Mouse (Mus musculus) c-Kit-positive CD71-positive TER-119-negative erythroid progenitor cells, embryonic 14.5 days (primary cell): Measurements from ENCODE around the gene Rxra.
A peak's percentile ranks its signal among the peaks of the same experiment; 100 is the strongest.

Source experiments
- DNase-seq: peaks from one replicate; pipeline ENCODE4 v3.0.0-alpha.2; 2013; ENCODE audit warnings: low read depth

The Rxra gene

DNA sequence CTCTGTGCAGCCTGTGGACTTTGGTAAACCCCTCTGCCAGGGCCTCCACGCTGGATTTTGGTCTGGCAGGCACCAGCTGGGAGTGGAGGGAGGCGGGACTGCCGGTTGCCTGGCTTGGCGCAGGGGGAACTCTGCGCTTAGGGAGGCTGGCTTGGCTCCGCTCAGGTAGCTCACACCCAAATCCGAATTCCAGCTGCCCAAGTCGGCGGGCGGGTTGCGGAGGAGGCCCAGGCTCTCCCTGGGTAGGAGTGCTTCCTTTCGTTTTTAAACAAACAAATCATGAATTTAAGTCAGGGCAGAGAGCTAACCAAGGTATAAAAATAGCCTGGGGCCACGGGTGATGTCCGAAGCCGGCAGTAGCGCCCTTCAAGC lies at the start of gene Rxra:
Gene Rxra (plus strand): TSS at position 335 of the 372 bp plus-strand sequence.
- DNase-seq, result no peak

DNA sequence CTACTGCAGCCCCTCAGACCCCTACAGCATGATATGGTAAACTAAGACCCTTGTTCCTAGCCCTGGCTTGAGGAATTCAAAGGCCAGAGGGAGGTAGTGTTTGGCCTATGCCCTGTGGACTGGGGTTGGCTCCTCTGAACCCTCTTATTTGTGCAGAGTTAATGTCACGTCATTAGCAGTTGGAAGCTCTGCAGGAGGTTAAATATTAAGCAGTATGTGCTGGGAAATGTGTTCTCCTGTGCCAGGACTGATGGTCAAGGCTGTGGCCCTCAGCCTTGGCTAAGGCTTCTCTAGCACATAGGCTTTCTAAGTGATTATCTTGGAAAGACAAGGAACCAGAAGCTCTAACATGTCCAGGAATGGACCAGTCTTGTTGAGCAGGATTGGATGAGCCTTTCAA lies 49.6 kb upstream of the Rxra start:
- DNase-seq, result no peak

DNA sequence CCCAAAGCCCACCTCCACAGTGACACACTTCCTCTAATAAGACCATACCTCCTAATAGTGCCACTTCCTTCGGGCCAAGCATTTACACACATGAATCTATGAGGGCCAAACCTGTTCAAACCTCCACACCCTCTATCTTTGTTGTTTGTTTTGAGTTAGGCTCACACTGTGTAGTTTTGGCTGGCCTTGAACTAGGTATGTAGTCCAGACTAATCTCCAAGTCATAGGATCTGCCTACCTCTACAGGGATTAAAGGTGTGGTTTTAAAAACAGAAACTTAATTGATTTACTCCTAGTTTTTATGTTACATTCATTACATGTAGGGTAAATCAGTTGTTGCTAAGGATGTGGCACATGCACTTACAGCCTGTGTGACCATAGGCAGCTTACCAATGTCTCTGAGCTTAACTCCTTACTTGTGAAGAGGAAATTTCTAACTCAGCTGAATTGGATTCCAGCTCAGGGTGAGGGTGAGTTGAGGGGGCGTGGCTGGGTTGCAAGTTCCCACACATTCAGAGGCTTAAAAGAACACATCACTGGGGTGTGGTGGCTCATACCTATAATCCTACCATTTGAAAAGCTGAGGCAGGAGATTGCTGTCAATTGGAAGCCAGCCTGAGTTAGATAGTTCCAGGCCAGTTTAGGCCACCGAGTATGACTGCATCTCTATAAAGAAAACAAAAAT lies 45.5 kb upstream of the Rxra start:
- DNase-seq, result no peak

DNA sequence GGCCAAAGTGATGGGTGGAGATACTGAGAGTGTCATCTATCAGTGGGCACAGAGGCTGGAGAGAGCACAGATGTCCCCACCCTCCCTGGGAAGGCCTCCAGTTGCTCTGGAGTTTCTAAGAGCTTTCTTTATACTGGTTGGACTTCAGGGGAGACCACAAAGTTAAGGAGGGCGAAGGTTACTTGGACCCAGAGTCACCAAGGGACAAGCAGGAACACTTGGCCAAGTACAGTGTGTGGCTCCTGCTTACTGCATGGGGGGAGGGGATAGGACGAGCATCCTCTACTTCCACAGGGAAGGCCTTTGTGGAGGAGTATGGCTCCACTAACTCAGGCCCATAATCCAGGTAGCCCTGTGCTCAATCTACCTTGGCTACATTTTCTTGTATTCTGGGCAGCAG lies 42.8 kb upstream of the Rxra start:
- no peak for DNase-seq

DNA sequence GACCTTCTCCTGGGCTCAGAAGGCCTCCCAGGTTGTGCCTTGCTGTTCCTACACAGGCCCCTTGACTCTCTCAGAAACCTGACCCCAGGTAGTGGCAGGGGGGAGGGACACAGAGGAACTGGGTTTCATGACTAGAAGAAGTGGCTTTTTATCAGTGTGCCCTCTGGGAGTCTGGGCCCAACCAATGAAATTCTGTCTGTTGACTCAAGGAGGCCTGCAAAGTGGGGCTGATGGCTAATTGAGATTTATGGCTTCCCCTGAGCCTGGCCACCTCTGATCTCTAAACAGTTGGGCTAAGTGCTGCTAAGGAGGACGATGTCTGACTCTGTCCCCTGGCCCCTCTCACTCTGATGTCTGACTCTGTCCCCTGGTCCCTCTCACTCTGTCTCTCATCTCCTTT lies 42.2 kb upstream of the Rxra start:
- no peak for DNase-seq

DNA sequence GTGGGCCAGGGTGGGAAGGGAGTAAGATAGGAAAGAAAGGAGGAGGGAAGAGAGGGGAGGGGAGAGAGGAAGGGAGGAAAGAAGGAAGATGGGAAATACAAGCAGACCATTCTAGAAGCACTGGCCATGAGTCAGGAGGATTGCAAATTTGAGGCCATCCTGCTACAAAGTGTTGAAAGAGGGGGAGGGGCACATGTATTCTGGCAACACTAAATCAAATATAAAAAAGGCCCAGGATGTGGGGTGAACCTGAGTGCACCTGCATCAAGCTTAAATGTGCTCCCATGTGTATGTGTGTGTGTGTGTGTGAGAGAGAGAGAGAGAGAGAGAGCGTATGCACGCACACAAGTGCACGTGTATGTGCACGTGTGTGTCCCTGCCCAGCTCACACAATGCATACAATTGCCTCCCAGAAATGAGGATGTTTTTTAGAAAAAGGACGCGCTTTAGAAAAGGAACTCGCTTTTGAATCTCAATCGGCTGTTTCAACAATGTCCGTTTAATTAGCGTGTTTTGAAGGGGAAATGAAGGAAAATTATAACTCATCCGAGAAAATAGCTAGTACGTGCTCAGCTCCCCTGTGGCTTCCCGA lies 41.0 kb upstream of the Rxra start:
- DNase-seq, result no peak

DNA sequence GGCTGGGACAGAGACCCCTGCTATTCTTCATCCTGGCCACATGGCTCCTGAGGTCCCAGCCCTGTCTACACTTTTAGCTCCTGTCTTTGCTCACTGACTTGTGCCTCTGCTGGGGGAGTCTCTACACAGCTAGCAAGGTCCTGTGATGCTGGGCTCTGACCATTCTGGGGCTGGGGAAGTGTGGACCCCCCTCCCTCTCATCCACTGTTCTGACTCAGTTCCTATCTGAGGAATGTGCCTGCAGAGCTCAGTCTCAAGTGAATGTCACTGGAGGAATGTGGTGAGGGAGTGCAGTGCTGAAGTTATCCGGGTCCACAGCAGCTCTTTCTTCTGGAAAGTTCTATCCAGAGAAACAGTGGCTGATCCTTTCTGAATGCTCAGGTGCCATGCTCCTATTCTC lies 39.4 kb upstream of the Rxra start:
- DNase-seq, result no peak

DNA sequence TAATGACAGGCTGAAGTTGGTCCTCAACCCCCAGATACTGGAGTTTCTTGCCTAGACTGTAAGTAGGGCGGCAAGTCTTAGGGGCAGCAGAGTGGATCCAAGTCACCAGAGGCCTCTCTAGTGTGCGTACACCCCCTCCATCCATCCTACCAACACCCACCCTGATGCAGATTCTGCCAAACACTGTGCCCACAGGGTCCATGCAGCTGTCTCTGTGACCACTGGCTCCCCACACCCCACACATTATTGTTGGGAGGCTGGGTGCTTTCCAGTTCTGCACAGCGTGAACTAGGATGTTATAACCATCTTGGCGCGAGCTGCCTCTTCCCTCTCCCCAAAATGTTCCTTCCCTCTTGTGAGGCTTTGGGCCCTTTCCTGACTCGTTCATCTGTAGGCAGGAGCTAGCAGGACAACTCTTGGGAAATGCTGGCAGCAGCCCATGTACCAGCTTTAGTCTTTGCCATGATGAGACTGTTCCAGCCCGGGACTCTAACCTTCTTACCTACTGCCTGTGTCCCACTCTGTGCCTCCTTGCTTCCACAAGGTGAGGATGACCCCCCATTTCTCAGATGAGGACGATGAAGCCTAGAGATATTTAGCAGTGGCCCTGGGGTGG lies 38.9 kb upstream of the Rxra start:
- no peak for DNase-seq

DNA sequence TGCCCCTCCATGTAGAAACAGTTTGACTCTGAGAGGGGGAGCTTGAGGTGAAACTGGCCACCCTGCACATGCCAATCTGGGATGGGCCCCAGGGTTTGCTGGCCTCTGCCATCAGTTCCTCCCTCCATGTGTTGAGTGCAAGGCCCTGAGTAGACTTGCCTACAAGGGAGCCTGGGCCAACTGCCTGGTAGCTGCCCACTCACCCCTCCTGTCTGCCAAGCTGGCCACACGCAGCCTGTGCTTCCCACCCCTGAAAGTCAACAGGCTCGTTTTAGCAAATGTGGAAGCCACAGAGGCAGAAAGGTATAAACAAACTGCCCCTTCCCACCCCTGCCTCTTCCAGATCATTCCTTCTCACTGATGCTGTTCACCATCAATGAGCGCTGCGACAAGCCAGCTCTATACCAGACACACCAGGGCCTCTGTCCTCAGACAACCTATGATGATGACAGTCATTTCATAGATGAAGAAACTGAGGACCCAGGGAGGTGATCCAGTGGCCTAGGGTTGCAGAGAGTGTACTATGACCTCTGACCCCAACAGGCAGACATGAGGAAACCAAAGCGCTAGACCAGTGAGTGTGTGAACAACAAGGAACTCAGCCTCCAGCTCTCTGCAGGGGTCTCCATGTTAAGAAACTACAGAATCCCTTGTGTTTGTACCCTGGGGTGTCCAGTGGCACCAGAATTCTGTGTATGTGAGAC lies 36.5 kb upstream of the Rxra start:
- DNase-seq, result no peak

DNA sequence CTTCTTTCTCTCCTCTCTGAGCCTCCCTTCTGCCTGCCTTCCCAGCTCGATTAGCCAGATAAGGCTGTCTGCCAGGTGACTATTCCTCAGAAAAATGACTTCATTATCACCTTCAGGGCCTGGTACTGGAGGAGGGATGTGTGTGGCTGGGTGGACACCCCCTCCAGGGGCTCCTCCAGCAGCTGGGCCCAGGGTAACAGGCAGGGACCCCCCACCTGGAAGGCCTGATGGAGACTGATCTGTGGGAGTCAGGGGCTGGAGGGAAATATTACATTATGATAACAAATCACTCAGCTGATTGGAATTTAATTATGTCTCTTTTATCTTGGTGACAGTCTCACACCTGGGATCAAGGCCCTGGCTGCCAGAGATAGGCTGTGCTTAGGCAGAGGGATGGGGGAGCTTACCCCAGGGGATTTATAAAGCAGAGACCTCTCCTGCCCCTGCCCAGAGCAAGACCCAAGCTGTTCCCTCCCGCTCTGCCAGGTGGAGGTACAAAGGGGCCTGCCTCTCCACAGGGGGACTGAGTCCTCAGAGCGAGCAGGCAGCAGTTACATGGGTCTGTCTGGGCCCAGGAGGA lies 35.2 kb upstream of the Rxra start:
- no peak for DNase-seq

DNA sequence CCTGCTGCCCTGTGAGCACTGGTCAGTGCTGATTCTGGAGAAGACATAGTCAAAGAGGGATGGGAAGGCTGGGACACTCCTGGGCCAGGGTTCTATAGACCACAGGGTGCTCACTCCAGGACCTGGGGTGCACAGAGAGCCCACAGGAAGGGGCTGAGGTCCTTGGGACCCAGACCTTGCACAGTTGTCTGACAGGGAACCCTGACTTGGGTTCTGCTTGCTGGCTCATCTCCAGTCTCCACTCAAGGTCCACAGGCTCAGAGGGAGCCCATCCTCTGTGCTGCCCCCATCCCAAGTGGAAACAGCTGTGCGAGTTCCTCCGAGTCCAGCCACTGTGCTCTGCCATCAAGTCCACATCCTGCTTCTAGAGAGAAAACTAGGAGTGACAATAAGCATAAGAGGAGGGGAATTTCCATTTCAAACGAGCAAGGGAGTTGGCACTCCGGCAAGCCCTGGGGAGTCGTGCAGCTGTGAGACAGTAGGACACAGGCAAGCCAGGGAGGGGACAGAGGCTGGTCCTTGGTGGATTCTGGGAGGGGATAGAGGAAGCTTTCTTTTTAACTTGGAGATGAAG lies 31.6 kb upstream of the Rxra start:
- no peak for DNase-seq

DNA sequence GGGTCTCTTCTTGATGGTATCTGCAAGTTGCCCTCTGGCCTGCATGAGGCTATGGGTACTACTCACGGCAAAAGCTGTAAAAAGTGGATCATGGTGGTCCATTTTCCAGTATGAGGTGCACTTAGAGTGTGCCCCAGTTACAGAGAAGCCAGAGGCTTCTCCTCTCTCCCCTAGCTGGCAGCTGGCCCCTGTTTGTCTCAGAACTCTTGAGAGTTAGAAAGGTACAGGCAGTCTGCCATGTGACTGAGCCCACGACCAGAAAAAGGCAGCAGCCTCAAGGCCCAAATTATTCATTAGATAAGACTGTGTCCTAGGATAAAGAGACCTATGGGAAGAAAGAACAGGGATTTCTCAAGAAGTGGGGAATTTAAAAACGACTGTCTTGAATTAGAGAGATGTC lies 30.8 kb upstream of the Rxra start:
- no peak for DNase-seq

DNA sequence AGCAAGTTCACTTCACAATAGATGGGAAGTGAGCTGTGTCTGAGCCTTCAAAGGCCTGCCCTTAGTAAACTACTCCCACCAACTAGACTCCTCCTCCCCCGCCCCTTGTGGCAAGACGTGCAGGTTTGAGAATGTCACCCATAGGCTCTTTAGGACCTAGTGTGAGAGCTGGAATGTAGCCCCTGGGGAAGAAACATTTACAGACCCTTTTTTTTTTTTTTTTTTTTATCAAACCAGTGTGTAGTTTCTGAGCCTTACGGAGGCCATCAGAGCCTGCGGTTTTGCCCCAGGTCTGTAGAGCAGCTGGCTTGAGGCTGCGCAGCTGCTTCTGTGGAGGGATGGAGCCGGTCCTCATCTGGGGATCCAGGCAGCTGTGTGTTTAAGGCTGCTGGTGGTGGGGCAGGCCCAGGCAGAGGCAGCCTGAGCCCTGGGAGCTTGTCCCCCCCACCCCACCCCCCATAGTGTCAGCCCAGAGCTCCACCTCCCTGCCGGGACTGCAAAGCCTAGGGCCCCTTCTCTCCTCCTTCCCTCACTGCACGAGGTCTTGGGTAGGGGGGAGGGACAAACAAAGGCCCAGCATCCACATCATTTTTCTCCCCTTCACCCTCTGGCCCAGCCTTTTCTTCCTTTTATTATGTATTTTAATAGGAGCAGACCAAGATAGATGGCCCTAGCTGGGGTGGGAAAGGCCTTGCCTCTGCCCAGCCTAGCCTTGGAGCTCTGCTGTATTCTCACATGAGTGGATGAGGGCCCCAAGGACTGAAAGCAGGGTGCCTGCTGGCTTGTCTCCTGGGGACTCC lies 26.2 kb upstream of the Rxra start:
- no peak for DNase-seq

DNA sequence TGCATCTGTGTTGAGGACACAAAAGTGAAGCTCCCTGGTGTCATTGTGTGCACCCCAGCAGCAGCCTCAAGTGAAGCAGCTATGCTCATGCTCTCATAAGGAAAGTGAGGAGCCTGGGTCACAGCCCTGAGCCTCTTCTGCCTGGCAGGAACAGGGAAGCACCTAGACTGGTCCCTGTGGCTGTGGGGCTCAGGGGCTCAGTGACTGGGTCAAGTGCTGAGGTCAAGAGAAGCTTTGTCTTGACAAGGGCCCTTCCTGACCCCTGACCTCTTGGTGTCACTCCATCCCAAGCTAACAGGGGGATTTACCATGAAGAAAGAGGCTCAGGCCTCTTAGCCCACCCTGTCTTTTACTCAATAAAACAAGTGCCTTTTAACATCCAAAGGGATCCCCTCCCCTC lies 25.2 kb upstream of the Rxra start:
- no peak for DNase-seq

DNA sequence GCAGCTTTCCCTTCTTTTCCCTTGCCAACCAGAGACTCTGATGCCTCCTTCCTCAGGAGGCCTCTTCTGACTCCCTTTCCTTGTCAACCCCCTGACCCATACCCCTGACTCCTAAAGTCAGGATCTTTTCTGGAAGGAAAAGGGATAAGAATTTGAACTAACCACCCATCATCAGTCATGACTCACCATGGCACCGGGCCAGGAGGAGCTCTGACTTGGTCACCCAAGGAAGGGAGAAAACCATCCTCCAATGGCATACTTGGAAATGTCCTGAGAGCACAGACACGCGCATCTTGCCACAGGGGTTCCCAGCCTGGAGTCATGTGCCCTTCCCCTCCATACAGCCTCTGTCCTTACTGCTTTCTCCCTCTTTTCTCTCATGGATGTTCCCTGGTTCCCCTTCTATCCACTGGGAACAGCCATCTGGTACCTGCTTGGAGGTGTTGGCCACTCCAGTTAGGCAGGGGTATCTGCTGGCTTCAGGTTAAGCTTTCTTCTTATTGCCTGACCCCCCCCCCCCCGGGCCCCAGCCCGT lies 22.7 kb upstream of the Rxra start:
- DNase-seq, result no peak

DNA sequence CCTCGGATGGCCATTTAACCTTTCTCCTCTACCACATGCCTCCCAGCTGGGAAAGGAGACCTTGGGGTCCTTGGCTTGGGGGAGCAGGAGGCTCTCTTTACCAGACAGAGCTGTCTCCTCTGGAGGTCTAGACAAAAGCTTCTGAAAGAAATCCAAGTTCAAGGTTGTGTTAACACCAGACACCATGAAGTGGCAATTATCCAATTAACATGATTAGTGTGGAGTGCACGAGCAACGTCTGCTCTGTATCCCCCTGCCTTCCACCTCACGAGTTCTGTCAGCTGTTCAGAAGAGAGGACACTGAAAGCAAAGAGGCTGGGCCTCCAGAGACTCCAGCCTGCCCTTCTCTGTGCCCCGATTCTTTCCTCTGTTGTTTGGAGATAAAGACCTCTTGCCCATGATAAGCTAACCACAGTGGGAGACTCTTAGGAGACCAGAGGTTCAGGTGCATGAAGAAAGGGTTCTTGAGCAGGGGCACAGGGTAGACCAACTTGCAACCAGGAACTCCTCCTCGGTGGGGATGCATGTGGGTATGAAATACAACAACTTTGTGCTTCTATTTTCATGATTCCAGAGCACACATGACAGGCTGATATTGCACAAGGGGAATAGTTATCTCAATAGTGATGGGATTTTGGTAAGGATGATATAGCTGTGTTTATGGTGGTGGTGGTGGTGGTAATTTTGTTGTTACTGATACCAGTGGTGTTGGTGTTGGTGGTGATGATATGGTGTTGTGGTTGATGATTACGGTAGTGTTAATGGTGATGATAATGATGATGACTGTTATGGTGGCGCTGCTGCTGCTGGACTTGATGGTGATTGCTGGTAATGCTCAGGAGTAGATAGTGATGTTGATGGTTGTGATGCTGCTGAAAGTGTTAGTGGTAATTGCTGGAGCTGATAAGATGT lies 21.7 kb upstream of the Rxra start:
- DNase-seq, result peak; percentile 54

DNA sequence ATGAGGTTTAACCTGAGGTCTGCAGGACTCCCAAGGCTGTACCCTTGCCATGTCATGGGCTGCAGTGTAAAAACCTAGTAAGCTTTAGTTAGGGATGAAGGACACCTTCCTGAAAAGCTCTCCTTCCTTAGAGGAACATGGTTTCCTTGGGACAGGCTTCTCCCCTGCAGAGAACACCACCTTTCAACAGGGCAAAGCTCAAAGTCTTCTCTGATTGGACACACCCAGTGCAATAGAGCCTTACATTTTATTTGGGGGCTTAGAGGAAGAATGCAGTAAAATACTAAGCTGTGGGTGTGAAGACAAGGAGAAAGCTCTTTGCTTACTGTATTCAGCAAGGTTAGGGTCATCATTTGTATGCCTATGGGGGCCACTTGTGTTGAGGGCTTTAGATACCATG lies 19.7 kb upstream of the Rxra start:
- DNase-seq, result no peak

DNA sequence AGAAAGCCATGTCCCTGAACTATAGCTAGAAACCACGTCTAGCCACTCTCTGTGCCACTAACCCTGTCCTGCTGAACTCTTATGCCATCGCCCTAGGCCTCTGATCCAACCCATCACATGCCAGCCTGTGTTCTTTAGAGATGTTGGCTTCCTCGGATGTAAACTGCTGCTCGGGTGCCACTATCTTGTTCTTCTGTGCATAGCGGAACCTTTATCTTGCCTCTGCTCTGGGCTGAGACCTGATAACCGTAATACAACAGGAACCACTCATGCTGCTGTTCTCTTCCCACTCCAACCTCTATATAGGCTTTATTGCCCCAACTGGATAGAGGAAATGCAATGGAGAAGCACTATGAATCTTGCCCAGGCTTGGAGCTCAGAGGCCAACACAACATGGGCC lies 11.0 kb upstream of the Rxra start:
- peak; percentile 22 for DNase-seq

DNA sequence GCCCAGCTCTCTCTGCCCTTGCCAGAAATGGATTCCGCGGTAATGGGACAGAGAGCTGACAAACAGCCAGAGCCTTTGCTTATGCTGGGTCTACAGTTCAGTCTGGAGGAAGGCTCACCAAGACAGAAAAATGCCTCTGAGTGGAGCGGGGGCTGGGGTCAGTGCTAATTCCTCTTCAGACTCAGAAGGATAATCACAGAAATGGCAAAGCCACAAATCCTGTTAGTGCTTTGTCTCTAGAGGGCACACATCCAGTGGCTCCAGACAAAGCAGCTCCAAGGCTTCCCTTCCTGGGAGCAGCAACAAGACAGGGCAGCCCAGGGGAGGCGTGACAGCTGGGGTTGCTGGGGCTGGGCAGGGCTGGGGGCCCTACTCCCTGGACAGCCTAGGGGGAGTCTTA lies 9.5 kb upstream of the Rxra start:
- no peak for DNase-seq

DNA sequence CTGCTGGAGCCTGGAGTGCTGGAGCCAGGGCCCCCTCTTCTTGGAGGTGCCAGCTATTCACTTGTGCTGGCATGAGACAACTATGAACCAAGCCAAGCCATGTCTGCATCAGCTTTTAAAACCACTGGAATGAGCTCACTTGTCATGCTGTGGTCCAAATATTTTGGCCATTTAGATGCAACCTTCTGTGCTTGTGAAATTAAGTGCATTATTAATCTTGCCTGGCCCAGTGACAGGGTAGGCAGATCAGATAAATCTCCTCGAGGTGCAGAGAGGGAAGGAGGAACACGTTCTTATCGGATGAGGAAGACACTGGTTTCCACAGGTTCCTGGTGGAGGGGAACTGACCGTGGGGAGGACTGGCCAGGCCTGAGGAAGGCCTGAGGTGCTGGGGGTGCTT lies 8.6 kb upstream of the Rxra start:
- DNase-seq, result no peak
